Mouse (Mus musculus) bone marrow macrophage, adult 2 months (primary cell): ENCODE measurements around the gene Aig1. TPM values are rescaled to one million over a fixed set of nuclear protein-coding genes. Genes with fewer than 3 reads are reported as not detected.

Source experiments
- H3K27ac ChIP-seq: 2 replicates; pipeline ENCODE4 v1.5.1; 2012; ENCODE audit warnings: low read depth, low read length; ENCODE audit not compliant: insufficient read depth
- H3K4me1 ChIP-seq: 2 replicates; pipeline ENCODE4 v1.6.1; 2012; ENCODE audit warnings: low read length; ENCODE audit not compliant: control insufficient read depth, insufficient read depth
- H3K4me3 ChIP-seq: 2 replicates; pipeline ENCODE4 v1.5.1; 2012; ENCODE audit warnings: mild to moderate bottlenecking, low read length, moderate library complexity; ENCODE audit not compliant: insufficient read depth
- CTCF ChIP-seq: IDR thresholded peaks from 2 replicates; pipeline ENCODE4 v1.5.1; 2012; ENCODE audit warnings: low read depth, mild to moderate bottlenecking, low read length, moderate library complexity
- POLR2A ChIP-seq: IDR thresholded peaks from 2 replicates; pipeline ENCODE4 v1.6.1; 2012; ENCODE audit warnings: mild to moderate bottlenecking, low read depth, low read length, borderline replicate concordance
- polyA plus RNA-seq: library from polyadenylated mRNA; stranded (reverse); fragments of >200 nt; gene quantifications from 2 replicates; pipeline ENCODE4 v1.2.4, GENCODE M21; 2012; ENCODE audit not compliant: missing spikeins, insufficient read depth, insufficient read length

Aig1 gene
- polyA plus RNA-seq, 1 experiment, result 9.8 TPM

GRCm38 (mm10) chr10:13753777-13754176, 115.0 kb downstream of the Aig1 start:
- no peaks in the 10 kb centered on the region for H3K4me1 ChIP-seq
- no peak overlapping the region for H3K27ac ChIP-seq
- TF ChIP-seq POLR2A (no peak), CTCF (no peak)
- H3K4me3 ChIP-seq, result no peak overlapping the region

GRCm38 (mm10) chr10:13739494-13740140, 129.2 kb downstream of the Aig1 start:
- Histone ChIP-seq H3K4me1 (no peaks in the 10 kb centered on the region), H3K27ac (no peak overlapping the region), H3K4me3 (no peak overlapping the region)
- TF ChIP-seq POLR2A (no peak), CTCF (no peak)

- TF ChIP-seq POLR2A, result no peak
- TF ChIP-seq CTCF, result no peak
- no peaks in the 10 kb centered on the region for H3K4me1 ChIP-seq
- no peak overlapping the region for H3K27ac ChIP-seq
- H3K4me3 ChIP-seq, result no peak overlapping the region
These were observed 138.6 kb downstream of the Aig1 start for GRCm38 (mm10) chr10:13730039-13730748.

GRCm38 (mm10) chr10:13727676-13728075, 141.1 kb downstream of the Aig1 start:
- no peaks in the 10 kb centered on the region for H3K4me1 ChIP-seq
- H3K4me3 ChIP-seq, result no peak overlapping the region
- no peak overlapping the region for H3K27ac ChIP-seq
- TF ChIP-seq POLR2A, result no peak
- TF ChIP-seq CTCF, result no peak

GRCm38 (mm10) chr10:13726206-13726605, 142.6 kb downstream of the Aig1 start:
- Histone ChIP-seq H3K27ac (no peak overlapping the region), H3K4me1 (no peaks in the 10 kb centered on the region), H3K4me3 (no peak overlapping the region)
- TF ChIP-seq CTCF (no peak), POLR2A (no peak)

- TF ChIP-seq POLR2A (no peak), CTCF (no peak)
- Histone ChIP-seq H3K27ac (no peak overlapping the region), H3K4me1 (no peaks in the 10 kb centered on the region), H3K4me3 (no peak overlapping the region)
These were observed 143.5 kb downstream of the Aig1 start for GRCm38 (mm10) chr10:13725276-13725675.

GRCm38 (mm10) chr10:13716132-13716531, 152.6 kb downstream of the Aig1 start:
- no peak overlapping the region for H3K27ac ChIP-seq
- TF ChIP-seq POLR2A (no peak), CTCF (no peak)
- no peak overlapping the region for H3K4me3 ChIP-seq
- no peaks in the 10 kb centered on the region for H3K4me1 ChIP-seq

- Histone ChIP-seq H3K4me1 (no peaks in the 10 kb centered on the region), H3K4me3 (no peak overlapping the region), H3K27ac (no peak overlapping the region)
- TF ChIP-seq CTCF (no peak), POLR2A (no peak)
These were observed 153.2 kb downstream of the Aig1 start for GRCm38 (mm10) chr10:13715584-13715983.

- Histone ChIP-seq H3K27ac (no peak overlapping the region), H3K4me3 (no peak overlapping the region), H3K4me1 (no peaks in the 10 kb centered on the region)
- TF ChIP-seq POLR2A (no peak), CTCF (no peak)
These were observed 153.9 kb downstream of the Aig1 start for GRCm38 (mm10) chr10:13714920-13715293.

GRCm38 (mm10) chr10:13714199-13714919, 154.4 kb downstream of the Aig1 start:
- no peaks in the 10 kb centered on the region for H3K4me1 ChIP-seq
- no peak overlapping the region for H3K27ac ChIP-seq
- no peak for TF ChIP-seq POLR2A
- TF ChIP-seq CTCF, result no peak
- no peak overlapping the region for H3K4me3 ChIP-seq
